Mouse (Mus musculus): ENCODE measurements around the gene Jag1. TPM values are rescaled to one million over a fixed set of nuclear protein-coding genes. Genes with fewer than 3 reads are reported as not detected.

Gene Jag1
- polyA plus RNA-seq, 1 experiment from 2014 or later = 35.2 TPM

DNA sequence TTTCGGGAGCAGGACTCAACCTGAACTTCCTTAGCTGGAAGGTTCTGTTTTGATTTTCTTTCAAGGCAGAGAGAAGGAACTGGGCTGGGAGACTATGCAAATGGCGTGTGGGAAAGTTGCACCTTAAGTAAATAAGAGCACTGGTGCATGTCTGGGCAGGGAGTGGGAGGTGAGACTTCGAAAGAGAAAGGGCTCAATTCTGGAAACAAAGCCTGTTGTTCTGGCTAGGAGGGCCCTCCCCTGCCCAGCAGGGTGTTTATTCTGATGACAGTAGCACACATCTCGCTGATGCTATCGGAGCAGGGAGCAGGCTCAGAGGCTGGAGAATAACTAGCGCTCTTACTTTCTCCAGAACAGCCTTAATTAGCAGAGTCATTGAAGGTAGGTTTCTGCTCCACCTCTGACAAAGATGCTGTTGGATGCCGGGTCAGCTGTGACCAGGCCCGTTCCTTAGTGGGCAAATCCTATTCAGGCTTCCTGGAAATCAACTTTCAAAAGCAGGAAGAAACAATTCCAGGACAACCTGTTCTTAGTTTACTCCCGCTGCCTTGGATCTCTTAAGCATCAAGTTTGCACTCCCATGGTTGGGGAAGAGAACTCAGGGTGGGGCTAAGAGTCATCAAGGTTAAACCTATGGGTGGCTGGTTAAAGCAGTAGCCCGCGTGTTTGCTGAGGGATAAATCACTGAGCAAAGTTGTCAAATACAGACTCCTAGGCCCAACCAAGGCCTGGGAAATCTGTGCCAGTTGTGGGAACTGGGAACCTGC lies 18.0 kb downstream of the Jag1 start:
- no peak overlapping the region for H3K4me2 ChIP-seq
- H3K36me3 ChIP-seq = peaks cover 46% of the 10 kb centered on the region
- H3K9me3 ChIP-seq = no peaks in the 10 kb centered on the region
- peaks cover 32% of the 10 kb centered on the region for H3K4me1 ChIP-seq
- no peaks in the 10 kb centered on the region for H3K27me3 ChIP-seq
- peak overlapping the region; percentile 54; the same call in 1 of the 2 replicates for H3K27ac ChIP-seq
- 48% methylated on average over 11 of the region's 11 CpGs for WGBS
- no peak overlapping the region for H3K4me3 ChIP-seq
- ATAC-seq (ENCODE audit: insufficient number of reproducible peaks, low FRiP score, low TSS enrichment, low read depth) = no peak
- no peak overlapping the region for H3K9ac ChIP-seq

DNA sequence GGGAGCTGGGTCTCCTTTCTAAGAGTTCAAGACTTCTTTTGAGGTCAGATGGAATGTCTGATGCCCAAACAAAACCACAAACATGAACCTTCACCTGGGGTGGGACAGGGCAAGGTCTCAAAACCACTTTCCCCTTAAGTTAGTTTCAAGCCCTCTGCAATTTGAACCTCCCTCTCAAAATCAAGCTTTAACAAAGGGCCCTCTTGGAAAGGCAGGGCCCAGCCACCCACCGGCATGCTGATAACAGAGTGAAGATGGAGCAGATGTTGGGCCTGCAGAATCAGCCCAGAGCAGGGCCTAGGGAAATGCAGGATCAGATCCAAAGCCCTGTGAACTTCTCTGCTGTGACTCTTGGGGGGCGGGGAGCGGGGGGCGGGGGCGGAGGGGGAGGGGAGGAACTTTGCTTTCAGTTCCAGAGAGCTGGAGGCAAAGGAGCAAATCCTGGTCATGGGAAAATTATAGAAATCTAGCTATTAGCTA lies 19.4 kb downstream of the Jag1 start:
- Histone ChIP-seq H3K36me3 (peaks cover 53% of the 10 kb centered on the region), H3K4me2 (no peak overlapping the region), H3K9me3 (no peaks in the 10 kb centered on the region), H3K4me1 (peaks cover 32% of the 10 kb centered on the region), H3K27me3 (no peaks in the 10 kb centered on the region), H3K9ac (no peak overlapping the region), H3K4me3 (no peak overlapping the region), H3K27ac (no peak overlapping the region)
- 23% methylated on average over 2 of the region's 5 CpGs for WGBS
- no peak for ATAC-seq (ENCODE audit: insufficient number of reproducible peaks, low FRiP score, low TSS enrichment, low read depth)

DNA sequence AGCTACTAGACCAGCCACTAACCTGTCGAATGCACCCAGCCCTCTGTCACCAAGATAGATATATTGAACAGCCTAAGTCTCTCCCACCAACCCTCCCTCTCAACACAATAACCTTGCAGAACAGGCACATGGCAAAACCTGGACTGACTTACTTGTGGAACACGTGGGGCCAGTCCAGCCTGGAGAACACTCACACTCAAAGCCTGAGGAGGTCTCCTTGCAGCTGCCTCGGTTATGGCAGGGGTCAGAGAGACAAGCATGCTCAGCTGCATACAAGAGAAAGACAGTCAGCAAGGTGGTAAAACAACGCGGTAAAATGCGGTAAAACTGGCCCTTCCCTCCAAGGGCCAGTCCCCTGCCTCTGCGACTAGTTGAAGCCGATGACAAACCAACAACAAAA lies 22.1 kb downstream of the Jag1 start:
- H3K9me3 ChIP-seq = no peaks in the 10 kb centered on the region
- ATAC-seq (ENCODE audit: insufficient number of reproducible peaks, low FRiP score, low TSS enrichment, low read depth) = no peak
- no peaks in the 10 kb centered on the region for H3K27me3 ChIP-seq
- no peak overlapping the region for H3K4me2 ChIP-seq
- peaks cover 30% of the 10 kb centered on the region for H3K4me1 ChIP-seq
- 63% methylated on average over 8 of the region's 8 CpGs for WGBS
- no peak overlapping the region; the same call in 1 of the 2 replicates for H3K27ac ChIP-seq
- peaks cover 72% of the 10 kb centered on the region for H3K36me3 ChIP-seq
- H3K9ac ChIP-seq = no peak overlapping the region
- no peak overlapping the region for H3K4me3 ChIP-seq

DNA sequence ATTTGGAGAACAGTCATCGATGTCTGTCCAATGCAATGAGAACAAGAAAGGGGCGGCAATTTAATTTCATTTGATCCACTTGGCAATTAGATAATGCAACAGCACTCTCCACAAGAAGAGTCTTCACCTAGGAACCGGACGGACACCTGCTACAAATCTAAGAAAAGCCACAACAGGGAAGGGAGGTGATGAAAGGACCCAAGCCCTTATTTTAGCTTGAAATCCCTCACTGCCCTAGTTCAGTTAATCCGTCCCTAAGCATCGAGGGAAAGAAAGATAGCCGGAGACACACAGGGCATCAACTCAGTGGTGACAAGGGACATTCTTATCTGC lies 23.2 kb downstream of the Jag1 start:
- WGBS = 79% methylated on average over 7 of the region's 7 CpGs
- no peak overlapping the region for H3K27ac ChIP-seq
- H3K9me3 ChIP-seq = no peaks in the 10 kb centered on the region
- ATAC-seq (ENCODE audit: insufficient number of reproducible peaks, low FRiP score, low TSS enrichment, low read depth) = no peak
- H3K9ac ChIP-seq = no peak overlapping the region
- no peak overlapping the region for H3K4me3 ChIP-seq
- H3K36me3 ChIP-seq = peaks cover 78% of the 10 kb centered on the region
- H3K4me2 ChIP-seq = no peak overlapping the region
- H3K4me1 ChIP-seq = peaks cover 22% of the 10 kb centered on the region
- no peaks in the 10 kb centered on the region for H3K27me3 ChIP-seq

DNA sequence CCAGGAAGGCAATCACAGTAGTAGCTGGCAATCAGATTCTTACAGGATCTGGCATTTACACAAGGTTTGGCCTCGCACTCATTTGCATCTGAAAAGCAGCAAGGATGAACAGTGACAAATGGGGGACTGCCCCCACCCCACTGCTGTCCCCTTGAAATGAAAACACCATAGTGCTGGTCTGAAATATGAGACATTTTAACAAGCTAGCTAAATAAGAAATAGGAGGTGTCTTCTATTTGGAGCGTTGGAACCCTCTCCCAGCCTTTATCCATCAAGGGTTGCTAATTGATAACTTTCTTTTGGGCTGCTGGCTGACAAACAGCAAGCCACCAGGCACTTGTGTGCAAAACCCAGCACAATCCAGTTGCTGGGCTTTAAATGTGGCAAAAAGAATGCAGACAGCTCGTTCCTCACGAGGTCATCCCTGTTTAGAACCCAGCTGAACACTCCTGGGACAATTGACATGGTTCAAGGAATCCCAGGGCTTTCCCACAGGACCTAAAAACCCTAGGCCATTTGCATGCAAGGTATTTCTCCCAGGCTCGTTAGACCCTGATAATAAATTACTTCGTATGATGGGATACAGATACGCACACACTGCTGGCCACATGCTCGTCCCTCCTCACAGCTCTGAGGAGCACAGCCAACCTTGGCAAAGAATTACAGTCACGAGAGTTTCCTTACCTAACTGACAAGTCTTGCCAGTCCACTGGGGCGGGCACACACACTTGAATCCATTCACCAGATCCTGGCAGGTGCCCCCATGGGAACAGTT lies 23.7 kb downstream of the Jag1 start:
- 47% methylated on average over 10 of the region's 10 CpGs for WGBS
- no peak for ATAC-seq (ENCODE audit: insufficient number of reproducible peaks, low FRiP score, low TSS enrichment, low read depth)
- Histone ChIP-seq H3K36me3 (peaks cover 80% of the 10 kb centered on the region), H3K4me3 (no peak overlapping the region), H3K9me3 (no peaks in the 10 kb centered on the region), H3K27ac (no peak overlapping the region), H3K4me1 (peaks cover 23% of the 10 kb centered on the region), H3K27me3 (no peaks in the 10 kb centered on the region), H3K4me2 (no peak overlapping the region), H3K9ac (no peak overlapping the region)

DNA sequence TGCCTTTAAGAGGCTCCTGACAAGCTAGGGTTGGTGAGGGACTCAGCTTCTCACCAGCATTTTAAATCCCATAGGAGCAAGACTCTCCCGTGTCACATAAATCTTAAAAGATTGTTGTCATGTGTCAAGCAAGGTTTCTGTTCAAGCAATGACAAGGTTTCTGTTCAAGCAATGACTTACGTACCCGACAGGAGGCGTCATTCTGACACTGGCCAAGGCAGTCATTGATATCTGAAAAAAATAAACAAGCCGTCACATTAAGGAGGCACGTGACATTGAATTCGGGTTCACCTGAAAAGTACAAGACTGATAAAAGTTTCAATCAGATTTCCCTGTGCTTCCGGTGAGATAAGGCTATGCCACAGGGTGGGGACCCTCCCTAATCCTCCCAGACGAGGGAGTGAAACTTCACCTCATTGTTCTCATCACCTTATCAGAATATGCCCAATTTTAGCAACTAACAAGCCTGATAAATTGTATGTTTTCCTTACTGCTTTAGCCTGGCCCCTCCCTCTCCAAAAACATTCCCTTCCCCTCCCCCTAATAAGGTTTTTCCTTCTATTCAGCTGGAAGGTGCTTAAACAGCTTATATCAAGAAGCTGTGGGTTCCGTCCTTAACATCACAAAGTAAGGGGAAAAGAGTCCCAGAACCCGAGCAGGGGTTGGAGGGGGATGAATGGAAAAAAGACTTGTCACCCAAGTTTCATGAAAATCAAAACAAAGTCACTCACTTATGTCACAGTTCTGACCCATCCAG lies 24.5 kb downstream of the Jag1 start:
- Histone ChIP-seq H3K4me1 (peaks cover 22% of the 10 kb centered on the region), H3K9ac (no peak overlapping the region), H3K9me3 (no peaks in the 10 kb centered on the region), H3K27ac (no peak overlapping the region), H3K27me3 (no peaks in the 10 kb centered on the region), H3K36me3 (peaks cover 79% of the 10 kb centered on the region), H3K4me2 (no peak overlapping the region), H3K4me3 (no peak overlapping the region)
- WGBS = 77% methylated on average over 11 of the region's 11 CpGs
- no peak for ATAC-seq (ENCODE audit: insufficient number of reproducible peaks, low FRiP score, low TSS enrichment, low read depth)

DNA sequence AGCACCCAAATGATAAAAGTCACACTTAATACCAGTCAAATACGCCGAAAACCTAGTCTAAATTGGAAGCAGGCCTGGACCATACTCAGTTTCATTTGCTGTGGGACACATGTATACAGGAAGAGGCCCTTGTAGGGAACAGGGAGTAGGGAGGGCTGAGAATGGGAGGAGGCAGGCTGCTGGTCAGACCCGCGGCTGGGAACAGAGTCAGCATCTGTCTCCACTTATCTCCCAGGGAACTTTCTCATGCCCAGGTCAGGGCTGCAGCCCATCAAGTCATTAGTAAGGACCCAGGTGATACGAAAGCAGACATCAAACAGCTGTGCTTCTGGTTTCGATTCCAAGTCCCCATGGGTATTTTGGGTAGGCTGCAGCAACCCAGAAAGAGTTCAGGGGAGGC lies 28.7 kb downstream of the Jag1 start:
- Histone ChIP-seq H3K36me3 (peaks cover 86% of the 10 kb centered on the region), H3K9ac (no peak overlapping the region), H3K9me3 (no peaks in the 10 kb centered on the region), H3K27ac (no peak overlapping the region), H3K4me3 (no peak overlapping the region), H3K27me3 (no peaks in the 10 kb centered on the region), H3K4me1 (peaks cover 9% of the 10 kb centered on the region; the same call in 1 of the 2 replicates), H3K4me2 (no peak overlapping the region)
- ATAC-seq (ENCODE audit: insufficient number of reproducible peaks, low FRiP score, low TSS enrichment, low read depth) = no peak
- 36% methylated on average over 6 of the region's 6 CpGs for WGBS

DNA sequence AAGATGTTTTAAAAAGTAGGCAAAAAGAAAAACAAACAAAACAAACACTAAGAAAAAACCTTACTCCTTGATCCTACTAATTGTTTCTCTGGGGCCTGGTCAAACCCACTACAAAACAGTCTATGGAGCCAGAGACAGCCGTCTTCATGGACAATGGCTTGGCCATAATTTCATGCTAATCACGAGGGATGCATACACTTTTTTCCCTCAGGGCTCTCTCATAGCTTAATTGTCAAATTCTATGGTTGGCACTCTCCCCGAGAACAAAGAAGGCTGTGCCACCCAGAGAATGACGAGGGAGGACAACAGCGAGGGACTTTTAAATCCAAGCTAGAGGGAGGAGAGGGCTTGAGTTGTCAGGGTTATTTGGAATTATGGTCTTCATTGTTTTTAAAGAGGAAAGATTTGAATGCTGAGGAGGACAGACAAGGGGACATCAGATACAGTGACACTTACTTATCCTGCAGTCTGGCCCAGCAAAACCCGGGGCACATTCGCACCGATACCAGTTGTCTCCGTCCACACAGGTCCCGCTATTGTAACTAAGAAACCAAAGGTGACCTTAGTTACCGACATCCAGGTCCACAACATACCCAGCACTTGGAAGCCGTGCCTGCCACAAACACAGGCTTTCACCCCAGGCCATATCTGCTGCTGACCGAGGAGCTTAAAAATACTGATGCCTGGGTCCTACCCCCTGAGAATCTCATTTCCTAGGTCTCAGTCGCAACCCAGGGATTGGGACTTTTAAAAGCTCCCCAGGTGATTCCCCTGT lies 29.6 kb downstream of the Jag1 start:
- Histone ChIP-seq H3K4me2 (no peak overlapping the region), H3K36me3 (peaks cover 81% of the 10 kb centered on the region), H3K9me3 (no peaks in the 10 kb centered on the region), H3K27me3 (no peaks in the 10 kb centered on the region), H3K4me1 (peaks cover 9% of the 10 kb centered on the region; the same call in 1 of the 2 replicates), H3K27ac (no peak overlapping the region), H3K4me3 (no peak overlapping the region), H3K9ac (no peak overlapping the region)
- no peak for ATAC-seq (ENCODE audit: insufficient number of reproducible peaks, low FRiP score, low TSS enrichment, low read depth)
- WGBS = 68% methylated on average over 14 of the region's 14 CpGs

DNA sequence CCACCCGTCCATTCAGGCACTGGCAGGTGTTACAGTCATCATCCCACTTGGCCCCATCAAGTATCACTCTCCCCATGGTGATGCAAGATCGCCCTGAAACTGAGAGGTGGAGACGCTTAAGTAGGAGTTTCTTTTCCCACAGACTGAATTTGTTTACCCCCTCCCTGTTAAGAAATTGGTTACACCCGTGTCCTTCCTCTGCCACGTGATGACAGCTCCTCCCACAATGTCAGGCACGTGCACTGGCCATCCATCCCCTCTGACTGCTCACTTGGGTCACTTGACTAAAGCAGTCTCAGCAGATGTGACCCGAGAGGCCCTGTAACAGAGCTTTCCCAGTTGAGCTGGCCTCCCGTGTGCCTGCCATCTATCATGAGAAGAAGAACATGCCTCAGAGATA lies 31.2 kb downstream of the Jag1 start:
- WGBS = 62% methylated on average over 8 of the region's 8 CpGs
- ATAC-seq (ENCODE audit: insufficient number of reproducible peaks, low FRiP score, low TSS enrichment, low read depth) = no peak
- peaks cover 66% of the 10 kb centered on the region for H3K36me3 ChIP-seq

DNA sequence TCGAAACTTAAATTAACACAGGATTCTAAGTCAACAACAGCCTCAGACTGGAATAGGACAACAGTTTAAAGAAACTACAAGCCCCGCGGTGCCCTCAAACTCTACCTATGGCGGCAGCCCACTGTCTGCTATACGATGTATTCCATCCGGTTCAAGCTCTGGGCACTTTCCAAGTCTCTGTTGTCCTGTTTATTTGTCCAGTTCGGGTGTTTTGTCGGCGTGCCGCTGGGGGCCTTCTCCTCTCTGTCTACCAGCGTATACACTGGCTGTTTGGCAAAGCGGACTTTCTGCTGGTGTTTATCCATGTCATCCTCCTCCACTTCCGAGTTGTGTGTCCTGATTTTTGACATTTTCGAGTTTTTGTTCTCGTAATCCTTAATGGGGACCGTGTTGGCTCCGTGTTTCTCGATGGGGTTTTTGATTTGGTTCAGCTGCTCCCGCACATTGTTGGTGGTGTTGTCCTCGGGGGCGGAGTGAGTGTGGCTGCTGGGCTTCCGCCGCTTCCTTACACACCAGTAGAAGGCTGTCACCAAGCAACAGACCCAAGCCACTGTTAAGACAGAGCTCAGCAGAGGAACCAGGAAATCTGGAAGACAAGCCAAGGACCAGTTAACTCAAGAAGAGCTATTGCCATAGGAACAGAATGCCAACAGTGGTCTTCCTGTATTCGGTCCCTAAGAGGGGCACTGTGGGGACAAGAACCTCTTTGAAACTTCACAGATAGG lies 33.4 kb downstream of the Jag1 start:
- H3K4me1 ChIP-seq = peaks cover 26% of the 10 kb centered on the region
- H3K9me3 ChIP-seq = no peaks in the 10 kb centered on the region
- no peak overlapping the region for H3K27ac ChIP-seq
- H3K4me2 ChIP-seq = no peak overlapping the region
- no peak overlapping the region for H3K4me3 ChIP-seq
- H3K36me3 ChIP-seq = peaks cover 44% of the 10 kb centered on the region
- 89% methylated on average over 24 of the region's 24 CpGs for WGBS
- H3K9ac ChIP-seq = no peak overlapping the region
- no peaks in the 10 kb centered on the region for H3K27me3 ChIP-seq
- ATAC-seq (ENCODE audit: insufficient number of reproducible peaks, low FRiP score, low TSS enrichment, low read depth) = no peak

More for the DNA sequence above, 31.2 kb downstream of the Jag1 start:
- Histone ChIP-seq H3K9me3 (no peaks in the 10 kb centered on the region), H3K4me3 (no peak overlapping the region), H3K4me2 (no peak overlapping the region), H3K27ac (no peak overlapping the region), H3K9ac (no peak overlapping the region), H3K27me3 (no peaks in the 10 kb centered on the region), H3K4me1 (peaks cover 19% of the 10 kb centered on the region)

DNA sequence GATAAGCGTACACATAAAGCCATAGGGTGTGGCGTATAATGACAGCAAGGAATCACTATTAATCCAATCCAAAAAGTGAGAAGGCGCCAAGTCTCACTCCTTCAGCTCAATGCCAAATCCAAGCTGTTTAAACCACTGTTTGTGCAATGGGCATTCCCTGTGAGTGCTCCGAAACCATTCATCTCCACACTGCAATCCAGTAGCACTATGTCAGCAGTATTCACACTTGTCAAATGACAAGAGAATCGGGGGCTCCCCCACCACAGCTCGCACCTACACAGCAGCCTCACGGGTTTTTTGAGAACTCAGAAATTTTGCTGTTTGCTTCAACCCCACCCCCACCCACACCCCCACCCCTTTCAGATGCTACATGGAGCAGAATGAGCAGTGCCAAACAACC lies 35.4 kb downstream of the Jag1 start:
- WGBS = 75% methylated on average over 7 of the region's 7 CpGs
- Histone ChIP-seq H3K27ac (0 out of 2 replicates have a peak overlapping the region, but pooled peaks have one; percentile 51), H3K4me1 (peaks cover 17% of the 10 kb centered on the region), H3K27me3 (no peaks in the 10 kb centered on the region), H3K9ac (no peak overlapping the region), H3K9me3 (no peaks in the 10 kb centered on the region), H3K4me2 (no peak overlapping the region), H3K36me3 (peaks cover 36% of the 10 kb centered on the region), H3K4me3 (no peak overlapping the region)
- no peak for ATAC-seq (ENCODE audit: insufficient number of reproducible peaks, low FRiP score, low TSS enrichment, low read depth)

Measured in limb, embryonic 15.5 days (tissue).